In genomic region chr5:51531286-51531685, GRCm38 (mm10) we compare ENCODE assay signal across 31 mouse cellular contexts. TPM values are rescaled to one million over a fixed set of nuclear protein-coding genes. Genes with fewer than 3 reads are reported as not detected.
DNase-seq lines count a peak whose midpoint lies in the region; ATAC-seq and TF ChIP-seq lines count a peak whose summit lies in the region.
"Had no signal": no experiment of that assay in that cellular context is flagged by ENCODE, and none has a peak within 500 bp of the region (broad histone marks: within the 10 kb centered on the region; RNA-seq: fewer than 3 reads in every experiment).

No protein-coding gene starts in this region.

- no peaks in the 10 kb centered on the region for H3K27me3 ChIP-seq in heart, embryonic 11.5 days (ENCODE audit: control insufficient read depth, insufficient read depth, low read length)
- H3K27me3 ChIP-seq in heart, embryonic 16.5 days (ENCODE audit: control insufficient read depth, insufficient read depth, low read length): no peaks in the 10 kb centered on the region
- H3K27me3 ChIP-seq in neural tube, embryonic 15.5 days (replicated peaks): no peaks in the 10 kb centered on the region
- H3K27me3 ChIP-seq: forebrain, embryonic 12.5 days; hindbrain, embryonic 15.5 days; kidney, embryonic 15.5 days; liver, embryonic 12.5 days; midbrain, embryonic 13.5 days; stomach, embryonic 15.5 days had no signal

- no peak for ATAC-seq in heart, embryonic 11.5 days (replicated peaks; ENCODE audit: insufficient number of reproducible peaks, low FRiP score, low TSS enrichment)
- no peak for ATAC-seq in heart, embryonic 16.5 days (replicated peaks; ENCODE audit: extremely low read depth, insufficient read depth, low FRiP score)
- ATAC-seq in neural tube, embryonic 15.5 days (ENCODE audit: low FRiP score): no peak
- ATAC-seq: inflammation-experienced regulatory T-cells, adult 6 months; liver, embryonic 12.5 days; liver, postnatal 0 days; midbrain, embryonic 13.5 days had no signal

- peaks cover 42% of the 10 kb centered on the region for H3K4me1 ChIP-seq in heart, embryonic 11.5 days (ENCODE audit: control insufficient read depth, insufficient read depth, low read length)
- H3K4me1 ChIP-seq in heart, embryonic 16.5 days (ENCODE audit: control insufficient read depth, insufficient read depth, low read length): peaks cover 62% of the 10 kb centered on the region
- no peaks in the 10 kb centered on the region for H3K4me1 ChIP-seq in neural tube, embryonic 15.5 days
- H3K4me1 ChIP-seq: forebrain, embryonic 12.5 days; hindbrain, embryonic 15.5 days; kidney, embryonic 15.5 days; liver, embryonic 12.5 days; midbrain, embryonic 13.5 days; stomach, embryonic 15.5 days had no signal

- peak overlapping the region; percentile 41; the same call in 1 of the 2 replicates for H3K27ac ChIP-seq in heart, embryonic 11.5 days (ENCODE audit: low read depth, low read length)
- H3K27ac ChIP-seq in heart, embryonic 16.5 days (ENCODE audit: low read length): peak overlapping the region; percentile 94
- H3K27ac ChIP-seq in gastrocnemius, adult 2 months: peak overlapping the region; percentile 90
- no peak overlapping the region for H3K27ac ChIP-seq in neural tube, embryonic 15.5 days (replicated peaks)
- H3K27ac ChIP-seq: forebrain, embryonic 12.5 days; hindbrain, embryonic 10.5 days; hindbrain, embryonic 15.5 days; kidney, embryonic 15.5 days; layer of hippocampus, adult 2 months; left cerebral cortex, adult 2 months; limb, embryonic 12.5 days; liver, embryonic 12.5 days; midbrain, embryonic 13.5 days; stomach, embryonic 15.5 days had no signal

- WGBS in heart, embryonic 11.5 days (ENCODE audit: insufficient replicate concordance): 60% methylated on average over 1 of the region's 1 CpGs
- 32% methylated on average over 1 of the region's 1 CpGs for WGBS in heart, embryonic 16.5 days
- 88% methylated on average over 1 of the region's 1 CpGs for WGBS in neural tube, embryonic 15.5 days

- H3K9ac ChIP-seq in heart, embryonic 11.5 days (ENCODE audit: low read depth, low read length): no peak overlapping the region
- no peak overlapping the region for H3K9ac ChIP-seq in heart, embryonic 16.5 days (ENCODE audit: low read length)
- H3K9ac ChIP-seq in neural tube, embryonic 15.5 days (replicated peaks): no peak overlapping the region
- H3K9ac ChIP-seq: forebrain, embryonic 12.5 days; hindbrain, embryonic 15.5 days; kidney, embryonic 15.5 days; limb, embryonic 12.5 days; liver, embryonic 12.5 days; liver, postnatal 0 days; midbrain, embryonic 13.5 days; stomach, embryonic 15.5 days had no signal

- intact Hi-C loops in heart, postnatal 36 days (cut with DNase I): no loop called here
- intact Hi-C loops in gastrocnemius, adult 2 months (cut with DNase I): loop anchor here (5.0 kb wide), 2 partner anchors 36 to 366 kb away; partner anchors contain the start of gene Ppargc1a

- H3K4me2 ChIP-seq in heart, embryonic 11.5 days: no peak overlapping the region
- 0 out of 2 replicates have a peak overlapping the region, but pooled peaks have one; percentile 4 for H3K4me2 ChIP-seq in heart, embryonic 16.5 days (ENCODE audit: low read depth, low read length)
- no peak overlapping the region for H3K4me2 ChIP-seq in neural tube, embryonic 15.5 days
- H3K4me2 ChIP-seq: forebrain, embryonic 12.5 days; hindbrain, embryonic 15.5 days; kidney, embryonic 15.5 days; limb, embryonic 12.5 days; liver, embryonic 12.5 days; midbrain, embryonic 13.5 days; stomach, embryonic 15.5 days had no signal

- H3K9me3 ChIP-seq in heart, embryonic 11.5 days (replicated peaks; ENCODE audit: control insufficient read depth, low read length): no peaks in the 10 kb centered on the region
- H3K9me3 ChIP-seq in heart, embryonic 16.5 days (replicated peaks; ENCODE audit: control insufficient read depth, low read length): no peaks in the 10 kb centered on the region
- H3K9me3 ChIP-seq in neural tube, embryonic 15.5 days (replicated peaks): no peaks in the 10 kb centered on the region
- H3K9me3 ChIP-seq: forebrain, embryonic 12.5 days; hindbrain, embryonic 10.5 days; hindbrain, embryonic 15.5 days; kidney, embryonic 15.5 days; limb, embryonic 12.5 days; liver, embryonic 12.5 days; midbrain, embryonic 13.5 days; stomach, embryonic 15.5 days had no signal

- no peak for TF ChIP-seq CTCF in gastrocnemius, adult 2 months (IDR thresholded peaks at IDR 0.05)

- DNase-seq in heart, postnatal 36 days: no peak
- DNase-seq in heart, adult 9 months (ENCODE audit: low spot score in 2 of 2): no peak
- peak; percentile 78 for DNase-seq in gastrocnemius, adult 2 months
- peak; percentile 35 to 49 for DNase-seq in gastrocnemius, adult 8-10 months (ENCODE audit: low spot score in 2 of 2)
- no peak for DNase-seq in testis, postnatal 14 days (ENCODE audit: low spot score)
- DNase-seq: adrenal gland, postnatal 25 days; B cell, adult 2 months; cerebellum, adult 11-12 months; cerebellum, adult 9-11 months; kidney, adult 11 months; kidney, postnatal 36 days; liver, postnatal 0 days; lung, postnatal 36 days; retina, postnatal 1 day; right cerebral cortex, postnatal 14 days; thymus, postnatal 14 days had no signal

- H3K36me3 ChIP-seq in heart, embryonic 11.5 days (ENCODE audit: control insufficient read depth, insufficient read depth, low read length): no peaks in the 10 kb centered on the region; the same call in 1 of the 2 replicates
- no peaks in the 10 kb centered on the region for H3K36me3 ChIP-seq in heart, embryonic 16.5 days (ENCODE audit: control insufficient read depth, insufficient read depth)
- no peaks in the 10 kb centered on the region for H3K36me3 ChIP-seq in neural tube, embryonic 15.5 days
- H3K36me3 ChIP-seq: forebrain, embryonic 12.5 days; hindbrain, embryonic 10.5 days; hindbrain, embryonic 15.5 days; kidney, embryonic 15.5 days; limb, embryonic 12.5 days; liver, embryonic 12.5 days; midbrain, embryonic 13.5 days; stomach, embryonic 15.5 days had no signal

- no peak overlapping the region for H3K4me3 ChIP-seq in heart, embryonic 11.5 days (ENCODE audit: low read depth, low read length)
- H3K4me3 ChIP-seq in heart, embryonic 16.5 days (ENCODE audit: low read length): no peak overlapping the region
- H3K4me3 ChIP-seq in gastrocnemius, adult 2 months: no peak overlapping the region
- H3K4me3 ChIP-seq in neural tube, embryonic 15.5 days (replicated peaks): no peak overlapping the region
- H3K4me3 ChIP-seq: forebrain, embryonic 12.5 days; hindbrain, embryonic 10.5 days; hindbrain, embryonic 15.5 days; kidney, embryonic 15.5 days; layer of hippocampus, adult 2 months; left cerebral cortex, adult 2 months; limb, embryonic 12.5 days; liver, embryonic 12.5 days; midbrain, embryonic 13.5 days; stomach, embryonic 15.5 days had no signal

RNA-seq across cellular contexts. Expression of gene Ppargc1a, which starts 36.2 kb away (rescaled TPM):
- polyA plus RNA-seq in heart, embryonic 11.5 days (2014; fragmentation: Nextera tagmentation; extraction: Ambion mirVana): 40.1 and 44.6 TPM in 2 replicates
- 100 to 1,000 TPM in 1 of 2 experiments, 10 to 100 TPM in 1; 96.2 to 152 TPM for total RNA-seq in heart, postnatal 36 days (2021)
- 74.5 and 78.1 TPM in 2 replicates for polyA plus RNA-seq in heart, embryonic 16.5 days (2015; fragmentation: Nextera tagmentation; extraction: Ambion mirVana)
- total RNA-seq in gastrocnemius, adult 2 months (2021): 10 to 100 TPM; 34.5 to 69.7 TPM
- 10 to 100 TPM; 26.3 to 47.8 (median 38.9) TPM for total RNA-seq in gastrocnemius, adult 8-10 months (2022)
- 18.0 and 19.7 TPM in 2 replicates for polyA plus RNA-seq in neural tube, embryonic 15.5 days (2015; fragmentation: Nextera tagmentation; extraction: Ambion mirVana)
- total RNA-seq: megakaryocyte, adult 5-6 weeks had no signal

Comparison
In these comparisons a context has a peak if more than half of its experiments do, and no peak if none do; other contexts are left out.
1. DNase-seq: peak in gastrocnemius, adult 2 months (single experiment) and gastrocnemius, adult 8-10 months (2 of 2); none in heart, postnatal 36 days (0 of 2), heart, adult 9 months (0 of 2) and testis, postnatal 14 days (single experiment).